Mouse (Mus musculus) bone marrow, adult 2 months (tissue): Measurements from ENCODE around the gene Prrg1. TPM values are rescaled to one million over a fixed set of nuclear protein-coding genes. Genes with fewer than 3 reads are reported as not detected.
"Not testable (repeated sequence)": the region's sequence is repeated elsewhere in the genome, so short reads cannot be mapped to it uniquely, and the experiment has no call there.

Experiments used
- H3K27ac ChIP-seq: fragments of 200-500 bp; 2 replicates; pipeline ENCODE4 v1.5.1; 2012; ENCODE audit warnings: low read depth, mild to moderate bottlenecking, control low read depth, inconsistent platforms, low read length; ENCODE audit not compliant: control insufficient read depth, poor library complexity, insufficient read depth
- H3K4me1 ChIP-seq: fragments of 200-500 bp; 2 replicates; pipeline ENCODE4 v1.6.1; 2011; ENCODE audit warnings: low read length; ENCODE audit not compliant: control insufficient read depth, insufficient read depth
- H3K4me3 ChIP-seq: fragments of 200-500 bp; replicated peaks from 2 replicates; pipeline ENCODE3; 2011; ENCODE audit warnings: mild to moderate bottlenecking, low read depth, low read length, control low read depth; ENCODE audit not compliant: control insufficient read depth
- CTCF ChIP-seq: fragments of 200-500 bp; IDR thresholded peaks from 2 replicates; pipeline ENCODE4 v1.5.1; 2011; ENCODE audit warnings: low read length, control low read depth; ENCODE audit not compliant: control insufficient read depth, insufficient read depth
- POLR2A ChIP-seq: fragments of 200-500 bp; IDR thresholded peaks from 2 replicates; pipeline ENCODE4 v1.6.1; 2011; ENCODE audit warnings: low read depth, mild to moderate bottlenecking, control low read depth, low read length, borderline replicate concordance; ENCODE audit not compliant: control insufficient read depth
- WGBS: fragments of 180-500 bp; shearing (Covaris S2); methylation state at CpG from one replicate; pipeline ENCODE4 v1.1.7; 2018; 5-methylcytosine and 5-hydroxymethylcytosine counted together
- polyA plus RNA-seq: library from polyadenylated mRNA; stranded (reverse); fragments of >200 nt; gene quantifications from 2 replicates; pipeline ENCODE4 v1.2.4, GENCODE M21; 2011; ENCODE audit warnings: low replicate concordance; ENCODE audit not compliant: missing spikeins, insufficient read depth, insufficient read length

The Prrg1 gene
- polyA plus RNA-seq, 1 experiment: 1.1 TPM

DNA sequence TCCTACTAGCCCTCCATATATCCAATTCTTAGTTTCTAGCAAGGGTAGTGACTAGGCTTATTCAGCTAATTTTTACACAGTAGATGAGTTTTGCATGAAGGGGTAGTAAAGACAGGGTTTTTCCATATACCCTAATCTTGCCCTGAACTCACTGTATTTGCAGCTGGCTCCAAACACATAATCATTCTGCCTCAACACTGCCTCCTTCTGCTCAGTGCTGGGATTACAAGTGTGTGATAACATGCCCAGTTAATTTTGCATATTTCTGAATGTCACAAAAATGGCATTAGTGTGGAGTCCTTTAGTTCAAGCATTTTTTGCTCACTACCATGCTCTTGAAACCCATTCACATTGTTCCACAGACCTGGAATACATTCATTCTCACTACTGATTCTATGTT lies 44.0 kb downstream of the Prrg1 start:
- H3K27ac ChIP-seq: no peak overlapping the region
- TF ChIP-seq POLR2A: no peak
- no peak for TF ChIP-seq CTCF
- H3K4me1 ChIP-seq: no peaks in the 10 kb centered on the region
- no peak overlapping the region for H3K4me3 ChIP-seq

DNA sequence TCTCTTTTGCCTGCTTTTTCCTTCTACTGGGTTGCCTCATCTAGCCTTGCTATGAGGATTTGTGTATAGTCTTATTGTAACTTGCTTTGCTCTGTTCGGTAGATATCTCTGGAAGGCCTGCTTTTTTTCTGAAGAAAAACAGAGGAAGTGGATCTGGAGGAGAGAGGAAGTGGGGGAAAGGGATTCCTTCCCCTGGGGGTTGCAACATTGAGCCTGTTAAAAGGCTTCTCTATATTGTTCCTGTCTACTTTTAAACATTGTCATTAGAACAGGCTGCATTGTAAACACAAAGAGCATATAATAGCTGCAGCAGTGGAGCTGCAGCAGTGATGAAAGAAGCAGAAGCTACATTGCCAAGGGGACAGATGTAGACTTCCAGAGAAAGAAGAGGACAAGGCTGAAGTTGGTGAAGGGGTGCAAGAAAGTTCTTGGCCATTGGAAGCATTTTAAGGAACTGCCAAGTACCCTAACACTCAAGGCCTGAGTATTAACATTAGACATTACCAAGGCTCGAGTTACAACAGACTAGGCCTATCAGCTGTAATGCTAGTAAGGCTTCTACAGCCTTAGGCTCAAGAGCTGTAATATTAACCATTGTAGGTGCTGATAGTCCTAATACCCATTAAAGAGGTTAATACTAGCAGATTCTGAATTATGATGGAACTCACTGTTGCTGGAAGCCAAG lies 44.9 kb downstream of the Prrg1 start:
- H3K4me3 ChIP-seq: no peak overlapping the region
- WGBS: 29% methylated on average over 2 of the region's 2 CpGs
- TF ChIP-seq CTCF: no peak
- no peak for TF ChIP-seq POLR2A
- no peak overlapping the region for H3K27ac ChIP-seq
- H3K4me1 ChIP-seq: no peaks in the 10 kb centered on the region

DNA sequence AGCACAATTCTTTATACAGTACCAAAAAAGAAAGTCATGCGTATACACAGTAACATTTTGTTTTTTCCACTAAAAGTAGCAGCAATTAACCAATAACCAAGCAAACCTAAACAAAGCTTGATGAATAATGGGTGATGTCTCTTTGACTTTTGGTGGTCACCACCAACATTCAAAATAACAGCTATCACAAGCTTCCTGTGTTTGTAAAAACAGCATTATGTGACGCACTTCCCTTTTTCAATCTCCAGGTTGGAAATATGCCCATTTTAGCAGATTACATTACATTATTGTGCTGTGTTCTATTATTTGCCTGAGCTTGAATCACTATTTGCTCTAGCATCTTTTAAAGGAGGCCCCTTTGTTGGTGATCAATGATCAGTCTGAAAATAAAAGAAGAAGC lies 65.4 kb downstream of the Prrg1 start:
- TF ChIP-seq CTCF (no peak), POLR2A (no peak)
- no peaks in the 10 kb centered on the region for H3K4me1 ChIP-seq
- 71% methylated on average over 2 of the region's 2 CpGs for WGBS

DNA sequence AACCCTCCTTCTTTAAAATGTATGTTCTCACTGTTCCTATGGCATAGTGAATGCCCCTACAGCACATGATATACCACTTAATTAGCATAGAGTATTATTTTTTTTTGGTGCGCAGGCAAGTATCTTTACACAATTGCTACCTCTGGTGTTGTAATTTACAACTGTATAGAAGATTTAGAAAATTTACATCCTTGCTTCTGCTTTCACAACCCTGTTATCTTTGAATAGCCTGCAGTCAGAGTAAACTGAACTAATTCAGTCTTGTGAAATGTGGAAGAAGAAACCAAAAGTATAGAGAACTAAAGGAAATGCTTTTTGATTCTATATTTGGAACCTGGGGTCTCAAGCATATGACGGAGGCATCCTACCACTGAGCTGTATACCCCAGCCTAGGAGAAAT lies 100.7 kb downstream of the Prrg1 start:
- Histone ChIP-seq H3K4me1 (no peaks in the 10 kb centered on the region), H3K27ac (no peak overlapping the region), H3K4me3 (no peak overlapping the region)
- WGBS: 44% methylated on average over 2 of the region's 2 CpGs
- no peak for TF ChIP-seq POLR2A
- TF ChIP-seq CTCF: no peak

More for the DNA sequence above, 65.4 kb downstream of the Prrg1 start:
- no peak overlapping the region for H3K4me3 ChIP-seq
- no peak overlapping the region for H3K27ac ChIP-seq

DNA sequence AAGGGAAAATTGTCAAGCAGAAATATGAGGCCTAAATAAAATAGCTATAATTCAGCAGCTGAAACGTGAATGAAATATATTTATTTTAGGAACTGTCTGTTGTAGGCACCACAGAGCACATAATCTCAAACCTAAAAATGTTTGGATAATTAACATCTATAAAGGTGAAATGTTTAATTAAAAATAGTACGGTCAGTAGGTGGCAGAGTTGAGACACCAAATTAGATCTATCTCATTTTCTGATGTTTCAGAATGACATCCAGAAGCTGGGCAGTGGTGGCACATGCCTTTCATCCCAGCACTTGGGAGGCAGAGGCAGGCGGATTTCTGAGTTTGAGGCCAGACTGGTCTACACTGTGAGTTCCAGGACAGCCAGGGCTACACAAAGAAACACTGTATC lies 104.0 kb downstream of the Prrg1 start:
- Histone ChIP-seq H3K4me3 (no peak overlapping the region), H3K4me1 (no peaks in the 10 kb centered on the region), H3K27ac (no peak overlapping the region)
- TF ChIP-seq CTCF (no peak), POLR2A (no peak)
- 54% methylated on average over 3 of the region's 3 CpGs for WGBS

DNA sequence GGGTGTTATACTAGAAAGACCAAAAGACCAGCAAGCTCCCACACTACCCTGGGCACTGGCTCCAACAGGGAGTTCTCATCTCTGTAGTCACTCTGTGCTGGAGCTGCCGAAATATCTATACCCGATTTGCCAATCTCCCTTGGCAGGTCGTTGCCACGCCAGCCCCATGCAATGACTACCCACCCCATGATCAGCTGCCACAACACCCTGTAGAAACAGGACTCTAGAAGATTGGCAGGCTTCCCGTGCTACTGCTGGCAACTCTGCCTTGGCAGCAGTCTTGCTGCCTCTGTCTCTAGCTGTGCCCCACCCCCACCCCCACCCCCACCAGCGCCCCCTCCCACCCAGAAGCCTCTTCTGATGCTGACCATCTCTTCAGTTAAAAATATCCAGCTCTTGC lies 149.3 kb downstream of the Prrg1 start:
- H3K27ac ChIP-seq: no peak overlapping the region
- 69% methylated on average over 6 of the region's 6 CpGs for WGBS
- TF ChIP-seq POLR2A (no peak), CTCF (no peak)
- H3K4me1 ChIP-seq: no peaks in the 10 kb centered on the region
- H3K4me3 ChIP-seq: no peak overlapping the region

DNA sequence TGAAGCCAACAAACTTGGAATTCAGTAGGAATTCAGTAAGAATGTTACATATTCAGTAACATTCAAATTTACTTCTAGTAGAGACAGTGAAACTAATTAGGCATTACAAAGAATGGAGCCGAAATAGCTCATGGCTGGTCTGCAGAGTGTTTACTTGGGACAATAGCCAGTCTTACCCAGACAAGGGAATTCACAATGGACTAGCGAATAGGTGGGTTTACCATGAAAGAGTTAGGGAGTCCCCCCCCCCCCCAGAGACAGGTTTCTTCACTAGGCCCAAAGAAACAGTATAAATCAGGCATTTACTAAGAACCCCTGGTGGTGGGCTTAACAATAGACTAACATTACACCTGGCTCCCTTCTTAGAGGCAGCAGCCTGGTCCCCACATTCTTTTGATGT lies 180.3 kb downstream of the Prrg1 start:
- H3K4me1 ChIP-seq, H3K27ac ChIP-seq, H3K4me3 ChIP-seq: not testable (repeated sequence)
- WGBS: 69% methylated on average over 2 of the region's 2 CpGs

Other genes starting within 250 kb of the Prrg1 start
- not detected in 2 replicates for gene 4930480E11Rik, start 214.3 kb downstream of the Prrg1 start, polyA plus RNA-seq
- gene Fam47c, start 153.9 kb upstream of the Prrg1 start, polyA plus RNA-seq: not detected in 2 replicates